Mouse (Mus musculus) left cerebral cortex, postnatal 10 days (tissue): ENCODE data around the gene Rps6ka2. TPM values are rescaled to one million over a fixed set of nuclear protein-coding genes. Genes with fewer than 3 reads are reported as not detected.

Source experiments
- DNase-seq, 2 experiments: peaks; one replicate each; pipeline ENCODE4 v3.0.0; 2021 to 2022; ENCODE audit warnings: low spot score in 2 of 2, mixed read lengths in 1 of 2; ENCODE audit errors: extremely low spot score in 1 of 2
- intact Hi-C: fragments of 180-260 bp; cut with DNase I; formaldehyde crosslinking; loops from one replicate; pipeline ENCODE4 v1.15.1; 2025
- total RNA-seq, 2 experiments: library from RNA; stranded (reverse); gene quantifications; 2 replicates each; pipeline ENCODE4 v1.2.3; 2021

Gene Rps6ka2
- total RNA-seq, 2 experiments from 2014 or later = 49.2 to 52.2 TPM

GRCm38 (mm10) chr17:7260360-7260759 is 90.4 kb downstream of the Rps6ka2 start:
- DNase-seq = no peak
- intact Hi-C loops = no loop called here

GRCm38 (mm10) chr17:7262056-7262455 is 92.1 kb downstream of the Rps6ka2 start:
- intact Hi-C loops = no loop called here
- DNase-seq = no peak

GRCm38 (mm10) chr17:7262620-7263019 is 92.7 kb downstream of the Rps6ka2 start:
- DNase-seq = no peak
- intact Hi-C loops = no loop called here

GRCm38 (mm10) chr17:7264610-7265009 is 94.7 kb downstream of the Rps6ka2 start:
- intact Hi-C loops = no loop called here
- DNase-seq = no peak

GRCm38 (mm10) chr17:7265291-7265690 is 95.4 kb downstream of the Rps6ka2 start:
- intact Hi-C loops = no loop called here
- no peak for DNase-seq

GRCm38 (mm10) chr17:7265705-7266368 is 95.9 kb downstream of the Rps6ka2 start:
- no peak for DNase-seq
- intact Hi-C loops = no loop called here

- intact Hi-C loops = no loop called here
- DNase-seq = no peak
Observed at GRCm38 (mm10) chr17:7267843-7268242, 97.9 kb downstream of the Rps6ka2 start.

GRCm38 (mm10) chr17:7269151-7269806 is 99.4 kb downstream of the Rps6ka2 start:
- DNase-seq = no peak
- intact Hi-C loops = no loop called here

GRCm38 (mm10) chr17:7270506-7270905 is 100.6 kb downstream of the Rps6ka2 start:
- no peak for DNase-seq
- intact Hi-C loops = no loop called here

GRCm38 (mm10) chr17:7271522-7272134 is 101.7 kb downstream of the Rps6ka2 start:
- intact Hi-C loops = no loop called here
- DNase-seq = no peak

GRCm38 (mm10) chr17:7273054-7273453 is 103.1 kb downstream of the Rps6ka2 start:
- intact Hi-C loops = no loop called here
- no peak for DNase-seq

- no peak for DNase-seq
- intact Hi-C loops = no loop called here
Observed at GRCm38 (mm10) chr17:7273785-7274184, 103.9 kb downstream of the Rps6ka2 start.

- DNase-seq = no peak
- intact Hi-C loops = no loop called here
Observed at GRCm38 (mm10) chr17:7278702-7279242, 108.9 kb downstream of the Rps6ka2 start.

GRCm38 (mm10) chr17:7279251-7279650 is 109.3 kb downstream of the Rps6ka2 start:
- DNase-seq = no peak

GRCm38 (mm10) chr17:7284297-7284910 is 114.5 kb downstream of the Rps6ka2 start:
- intact Hi-C loops = no loop called here
- DNase-seq = peak in 1 of 2 experiments; percentile 60

More at GRCm38 (mm10) chr17:7279251-7279650, 109.3 kb downstream of the Rps6ka2 start:
- intact Hi-C loops = no loop called here

GRCm38 (mm10) chr17:7285292-7285691 is 115.4 kb downstream of the Rps6ka2 start:
- DNase-seq = no peak
- intact Hi-C loops = no loop called here

GRCm38 (mm10) chr17:7286422-7287050 is 116.6 kb downstream of the Rps6ka2 start:
- DNase-seq = no peak

GRCm38 (mm10) chr17:7292012-7292684 is 122.2 kb downstream of the Rps6ka2 start:
- peak in 1 of 2 experiments; percentile 24 for DNase-seq
- intact Hi-C loops = no loop called here

More at GRCm38 (mm10) chr17:7286422-7287050, 116.6 kb downstream of the Rps6ka2 start:
- intact Hi-C loops = no loop called here
